Mouse (Mus musculus) T-helper 2 cell (primary cell): ENCODE data around the gene Capn9.

Experiments used
- in situ Hi-C: fragments of 300-600 bp; cut with MboI, MseI; formaldehyde crosslinking; loops from one replicate; pipeline ENCODE4 v1.15.1; 2025; ENCODE audit warnings: high pct_unique_total_duplicates

Capn9 gene

GRCm38 (mm10) chr8:124635247-124635502, 59.3 kb downstream of the Capn9 start:
- in situ Hi-C loops: no loop called here

GRCm38 (mm10) chr8:124641599-124641998, 65.7 kb downstream of the Capn9 start:
- in situ Hi-C loops: no loop called here

- in situ Hi-C loops: no loop called here
Observed at GRCm38 (mm10) chr8:124643540-124644339, 67.8 kb downstream of the Capn9 start.

GRCm38 (mm10) chr8:124648311-124648710, 72.4 kb downstream of the Capn9 start:
- in situ Hi-C loops: no loop called here

GRCm38 (mm10) chr8:124651776-124652175, 75.9 kb downstream of the Capn9 start:
- in situ Hi-C loops: no loop called here

- in situ Hi-C loops: no loop called here
Observed at GRCm38 (mm10) chr8:124652546-124652945, 76.6 kb downstream of the Capn9 start.

GRCm38 (mm10) chr8:124653568-124654475, 77.9 kb downstream of the Capn9 start:
- in situ Hi-C loops: no loop called here

- in situ Hi-C loops: no loop called here
Observed at GRCm38 (mm10) chr8:124657961-124658360, 82.0 kb downstream of the Capn9 start.

GRCm38 (mm10) chr8:124658415-124658814, 82.5 kb downstream of the Capn9 start:
- in situ Hi-C loops: no loop called here

GRCm38 (mm10) chr8:124661781-124662180, 85.9 kb downstream of the Capn9 start:
- in situ Hi-C loops: loop anchor here (5.0 kb wide), 1 partner anchor 44 kb away; no protein-coding TSS in a partner anchor

GRCm38 (mm10) chr8:124662446-124663111, 86.7 kb downstream of the Capn9 start:
- in situ Hi-C loops: loop anchor here (5.0 kb wide), 1 partner anchor 45 kb away; no protein-coding TSS in a partner anchor

GRCm38 (mm10) chr8:124663112-124663873, 87.4 kb downstream of the Capn9 start, which contains the start of gene 2310022B05Rik:
2310022B05Rik (minus strand) TSS chr8:124663369.
- in situ Hi-C loops: loop anchor here (5.0 kb wide), 1 partner anchor 46 kb away; no protein-coding TSS in a partner anchor

GRCm38 (mm10) chr8:124663874-124664230, 87.9 kb downstream of the Capn9 start:
- in situ Hi-C loops: loop anchor here (5.0 kb wide), 1 partner anchor 47 kb away; no protein-coding TSS in a partner anchor

GRCm38 (mm10) chr8:124664414-124664813, 88.5 kb downstream of the Capn9 start:
- in situ Hi-C loops: loop anchor here (5.0 kb wide), 1 partner anchor 47 kb away; no protein-coding TSS in a partner anchor
